Mouse (Mus musculus) stomach, embryonic 15.5 days (tissue): Measurements from ENCODE around the gene Vsig10. TPM values are rescaled to one million over a fixed set of nuclear protein-coding genes. Genes with fewer than 3 reads are reported as not detected.

Experiments
- ATAC-seq: fragments of 200-750 bp; cut with Nextera tagmentation; 2 replicates; pipeline ENCODE4 v1.8.0; 2017; ENCODE audit warnings: low read depth, moderate number of reproducible peaks, moderate TSS enrichment; ENCODE audit not compliant: insufficient read depth, low FRiP score
- H3K27ac ChIP-seq: fragments of 300-500 bp; sonication (generic); 2 replicates; pipeline ENCODE4 v1.5.1; 2015; ENCODE audit warnings: mild to moderate bottlenecking, inconsistent platforms
- H3K27me3 ChIP-seq: fragments of 300-500 bp; sonication (generic); replicated peaks from 2 replicates; pipeline ENCODE4 v1.6.1; 2015; ENCODE audit warnings: inconsistent platforms
- H3K36me3 ChIP-seq: fragments of 300-500 bp; sonication (generic); 2 replicates; pipeline ENCODE4 v1.6.1; 2015; ENCODE audit warnings: inconsistent platforms
- H3K4me1 ChIP-seq: fragments of 300-500 bp; sonication (generic); 2 replicates; pipeline ENCODE4 v1.6.1; 2015; ENCODE audit warnings: inconsistent platforms
- H3K4me2 ChIP-seq: fragments of 300-500 bp; sonication (generic); 2 replicates; pipeline ENCODE4 v1.6.1; 2015; ENCODE audit warnings: mild to moderate bottlenecking, inconsistent platforms
- H3K4me3 ChIP-seq: fragments of 300-500 bp; sonication (generic); replicated peaks from 2 replicates; pipeline ENCODE4 v1.5.1; 2015; ENCODE audit warnings: inconsistent platforms
- H3K9ac ChIP-seq: fragments of 300-500 bp; sonication (generic); 2 replicates; pipeline ENCODE4 v1.6.1; 2015; ENCODE audit warnings: inconsistent platforms
- H3K9me3 ChIP-seq: fragments of 300-500 bp; sonication (generic); 2 replicates; pipeline ENCODE4 v1.6.1; 2016; ENCODE audit warnings: inconsistent platforms
- WGBS: fragments of 180-500 bp; shearing (Covaris S2); methylation state at CpG from one replicate; pipeline ENCODE4 v1.1.7; 2015; 5-methylcytosine and 5-hydroxymethylcytosine counted together
- polyA plus RNA-seq: library from polyadenylated mRNA; unstranded; fragments of >200 nt; fragmentation: Nextera tagmentation; extraction: Ambion mirVana; gene quantifications from 2 replicates; pipeline ENCODE4 v1.2.1, GENCODE M21; 2015

The Vsig10 gene
- polyA plus RNA-seq, 1 experiment from 2014 or later: 20.1 TPM

DNA sequence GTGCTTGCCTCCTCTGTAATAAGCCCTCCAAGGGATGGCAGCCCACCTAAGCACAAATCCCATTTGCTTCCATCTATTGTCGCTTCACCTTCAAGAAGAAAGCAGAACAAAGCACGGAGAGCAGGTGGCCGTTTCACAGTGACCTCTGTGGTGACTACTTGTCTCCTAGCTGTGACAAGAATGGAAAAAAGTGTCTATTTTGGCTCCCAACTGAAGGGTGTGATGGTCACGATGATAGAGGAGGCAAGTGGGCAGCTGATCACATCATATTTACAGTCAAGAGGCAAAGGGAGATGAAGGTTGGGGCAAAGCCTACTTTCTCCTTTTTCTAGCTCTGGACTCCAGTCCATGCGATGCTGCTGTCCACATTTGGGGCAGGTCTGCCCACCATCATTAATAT lies 77.0 kb downstream of the Vsig10 start:
- no peak overlapping the region for H3K9ac ChIP-seq
- no peak overlapping the region for H3K4me2 ChIP-seq
- WGBS: 88% methylated on average over 5 of the region's 5 CpGs
- H3K27ac ChIP-seq: no peak overlapping the region
- H3K9me3 ChIP-seq: no peaks in the 10 kb centered on the region
- no peaks in the 10 kb centered on the region for H3K27me3 ChIP-seq
- no peak for ATAC-seq
- H3K36me3 ChIP-seq: no peaks in the 10 kb centered on the region
- no peak overlapping the region for H3K4me3 ChIP-seq
- no peaks in the 10 kb centered on the region for H3K4me1 ChIP-seq

DNA sequence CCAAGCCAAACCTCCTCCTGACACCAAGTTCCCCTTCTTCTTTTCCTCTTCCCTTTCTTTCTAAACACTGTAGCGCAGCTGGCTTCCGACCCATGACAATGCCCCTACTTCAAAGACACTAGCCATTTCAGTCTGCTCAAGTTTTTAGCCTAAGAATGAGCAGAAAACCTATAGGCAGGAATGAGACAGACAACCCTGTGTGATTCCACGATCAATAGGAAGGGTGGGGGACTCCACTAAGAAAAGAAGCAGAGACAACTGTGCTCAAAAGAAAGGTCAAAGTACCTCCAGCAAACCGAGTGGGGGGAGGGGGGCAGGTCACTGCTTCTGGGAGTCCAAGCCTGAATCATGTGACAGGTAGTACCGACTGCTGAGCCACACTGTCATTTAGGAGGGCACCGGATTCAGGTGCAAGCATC lies 77.7 kb downstream of the Vsig10 start:
- WGBS: 64% methylated on average over 6 of the region's 6 CpGs
- no peaks in the 10 kb centered on the region for H3K27me3 ChIP-seq
- no peaks in the 10 kb centered on the region for H3K9me3 ChIP-seq
- no peak overlapping the region for H3K4me3 ChIP-seq
- no peaks in the 10 kb centered on the region for H3K4me1 ChIP-seq
- H3K36me3 ChIP-seq: no peaks in the 10 kb centered on the region
- H3K9ac ChIP-seq: no peak overlapping the region
- no peak overlapping the region for H3K4me2 ChIP-seq
- no peak for ATAC-seq
- H3K27ac ChIP-seq: no peak overlapping the region

- ATAC-seq: no peak
- H3K36me3 ChIP-seq: no peaks in the 10 kb centered on the region
- no peak overlapping the region for H3K4me2 ChIP-seq
- H3K9ac ChIP-seq: no peak overlapping the region
- no peak overlapping the region for H3K4me3 ChIP-seq
- H3K9me3 ChIP-seq: no peaks in the 10 kb centered on the region
- no peaks in the 10 kb centered on the region for H3K4me1 ChIP-seq
- H3K27me3 ChIP-seq: no peaks in the 10 kb centered on the region
- H3K27ac ChIP-seq: no peak overlapping the region
- WGBS: 69% methylated on average over 6 of the region's 6 CpGs
Measured at GRCm38 (mm10) chr5:117397371-117397770, 78.5 kb downstream of the Vsig10 start.

- Histone ChIP-seq H3K4me2 (no peak overlapping the region), H3K4me1 (no peaks in the 10 kb centered on the region), H3K36me3 (no peaks in the 10 kb centered on the region), H3K9me3 (no peaks in the 10 kb centered on the region), H3K27ac (no peak overlapping the region), H3K4me3 (no peak overlapping the region), H3K9ac (no peak overlapping the region), H3K27me3 (no peaks in the 10 kb centered on the region)
- no peak for ATAC-seq
- 41% methylated on average over 4 of the region's 5 CpGs for WGBS
Measured at GRCm38 (mm10) chr5:117398007-117398550, 79.2 kb downstream of the Vsig10 start.

- H3K36me3 ChIP-seq: no peaks in the 10 kb centered on the region
- no peaks in the 10 kb centered on the region for H3K27me3 ChIP-seq
- H3K9me3 ChIP-seq: no peaks in the 10 kb centered on the region
- H3K4me2 ChIP-seq: no peak overlapping the region
- H3K4me3 ChIP-seq: no peak overlapping the region
- no peaks in the 10 kb centered on the region for H3K4me1 ChIP-seq
- H3K27ac ChIP-seq: no peak overlapping the region
- WGBS: 72% methylated on average over 9 of the region's 9 CpGs
- ATAC-seq: no peak
- H3K9ac ChIP-seq: no peak overlapping the region
Measured at GRCm38 (mm10) chr5:117399281-117399680, 80.4 kb downstream of the Vsig10 start.

DNA sequence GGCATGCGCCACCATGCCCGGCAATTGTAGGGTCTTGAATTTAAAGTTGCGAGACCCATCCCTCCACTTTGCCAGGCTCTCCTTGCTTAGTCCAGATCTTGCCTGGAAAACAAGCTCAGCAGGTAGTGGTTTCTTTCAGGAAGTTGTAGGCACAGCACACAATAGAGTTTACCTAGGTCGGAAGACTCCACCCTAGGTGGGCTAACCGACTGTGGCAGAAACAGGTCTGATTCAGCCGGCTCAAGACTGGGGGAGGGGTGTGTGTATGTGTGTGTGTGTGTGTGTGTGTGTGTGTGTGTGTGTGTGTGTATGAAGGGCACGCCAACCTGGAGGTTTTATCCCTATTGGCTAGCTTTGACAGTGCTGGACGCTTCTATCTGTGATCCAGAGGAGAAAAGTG lies 84.7 kb downstream of the Vsig10 start:
- H3K36me3 ChIP-seq: no peaks in the 10 kb centered on the region
- H3K27ac ChIP-seq: no peak overlapping the region
- H3K27me3 ChIP-seq: no peaks in the 10 kb centered on the region
- H3K4me1 ChIP-seq: no peaks in the 10 kb centered on the region
- H3K9me3 ChIP-seq: no peaks in the 10 kb centered on the region
- no peak overlapping the region for H3K4me2 ChIP-seq
- ATAC-seq: no peak
- WGBS: 76% methylated on average over 8 of the region's 8 CpGs
- H3K9ac ChIP-seq: no peak overlapping the region
- H3K4me3 ChIP-seq: no peak overlapping the region

Other genes starting within 250 kb of the Vsig10 start
- gene Suds3, start 203.0 kb upstream of the Vsig10 start, polyA plus RNA-seq: 74.5 and 79.0 TPM in 2 replicates
- 32.1 and 36.9 TPM in 2 replicates for gene Taok3, start 199.0 kb upstream of the Vsig10 start, polyA plus RNA-seq
- gene Pebp1, start 31.5 kb upstream of the Vsig10 start, polyA plus RNA-seq: 644 and 729 TPM in 2 replicates
- 73.9 and 78.0 TPM in 2 replicates for gene Wsb2, start 38.2 kb downstream of the Vsig10 start, polyA plus RNA-seq
- 76.8 and 106 TPM in 2 replicates for gene Rfc5, start 70.0 kb downstream of the Vsig10 start, polyA plus RNA-seq
- gene Ksr2, start 94.9 kb downstream of the Vsig10 start, polyA plus RNA-seq: 0.44 and 0.73 TPM in 2 replicates